Mouse (Mus musculus) forebrain, embryonic 15.5 days (tissue): ENCODE data around the gene Fgfr2. TPM values are rescaled to one million over a fixed set of nuclear protein-coding genes. Genes with fewer than 3 reads are reported as not detected.
A peak's percentile ranks its signal among the peaks of the same experiment; 100 is the strongest.
"Not testable (repeated sequence)": the region's sequence is repeated elsewhere in the genome, so short reads cannot be mapped to it uniquely, and the experiment has no call there.

Experiments used
- ATAC-seq: fragments of 200-750 bp; cut with Nextera tagmentation; replicated peaks from 2 replicates; pipeline ENCODE4 v1.8.0; 2017; ENCODE audit warnings: mild to moderate bottlenecking, moderate TSS enrichment, moderate library complexity
- H3K27ac ChIP-seq: fragments of 300-500 bp; sonication (generic); replicated peaks from 2 replicates; pipeline ENCODE4 v1.5.1; 2015; ENCODE audit warnings: mild to moderate bottlenecking, inconsistent platforms
- H3K27me3 ChIP-seq: fragments of 300-500 bp; sonication (generic); 2 replicates; pipeline ENCODE4 v1.6.1; 2015; ENCODE audit warnings: inconsistent platforms
- H3K36me3 ChIP-seq: fragments of 300-500 bp; sonication (generic); 2 replicates; pipeline ENCODE4 v1.6.1; 2015; ENCODE audit warnings: mild to moderate bottlenecking, inconsistent platforms
- H3K4me1 ChIP-seq: fragments of 300-500 bp; sonication (generic); 2 replicates; pipeline ENCODE4 v1.6.1; 2015; ENCODE audit warnings: inconsistent platforms
- H3K4me2 ChIP-seq: fragments of 300-500 bp; sonication (generic); replicated peaks from 2 replicates; pipeline ENCODE4 v1.6.1; 2015; ENCODE audit warnings: mild to moderate bottlenecking, inconsistent platforms
- H3K4me3 ChIP-seq: fragments of 300-500 bp; sonication (generic); 2 replicates; pipeline ENCODE4 v1.5.1; 2015; ENCODE audit warnings: mild to moderate bottlenecking, inconsistent platforms
- H3K9ac ChIP-seq: fragments of 300-500 bp; sonication (generic); replicated peaks from 2 replicates; pipeline ENCODE4 v1.6.1; 2015; ENCODE audit warnings: mild to moderate bottlenecking, inconsistent platforms
- H3K9me3 ChIP-seq: fragments of 300-500 bp; sonication (generic); 2 replicates; pipeline ENCODE4 v1.6.1; 2016; ENCODE audit warnings: inconsistent platforms
- WGBS: fragments of 180-500 bp; shearing (Covaris S2); methylation state at CpG from one replicate; pipeline ENCODE4 v1.1.7; 2015; ENCODE audit warnings: mixed read lengths; 5-methylcytosine and 5-hydroxymethylcytosine counted together
- polyA plus RNA-seq: library from polyadenylated mRNA; unstranded; fragments of >200 nt; fragmentation: Nextera tagmentation; extraction: Ambion mirVana; gene quantifications from 2 replicates; pipeline ENCODE4 v1.2.1, GENCODE M21; 2015

Gene Fgfr2
- polyA plus RNA-seq, 1 experiment from 2014 or later: 48.1 TPM

- H3K9ac ChIP-seq: peak overlapping the region; percentile 55
- 1% methylated on average over 27 of the region's 27 CpGs for WGBS
- peaks cover 10% of the 10 kb centered on the region for H3K4me1 ChIP-seq
- H3K9me3 ChIP-seq: no peaks in the 10 kb centered on the region
- peak overlapping the region; percentile 51 for H3K4me3 ChIP-seq
- H3K27me3 ChIP-seq: no peaks in the 10 kb centered on the region
- peak overlapping the region; percentile 92 for H3K4me2 ChIP-seq
- peak overlapping the region; percentile 46 for H3K27ac ChIP-seq
- no peaks in the 10 kb centered on the region for H3K36me3 ChIP-seq
- ATAC-seq: peak; percentile 97
Observed at GRCm38 (mm10) chr7:132551351-132552126, 571.6 kb downstream of the Fgfr2 start.

- no peak overlapping the region for H3K27ac ChIP-seq
- no peak overlapping the region for H3K4me3 ChIP-seq
- peaks cover 6% of the 10 kb centered on the region for H3K4me1 ChIP-seq
- no peak overlapping the region for H3K4me2 ChIP-seq
- no peak for ATAC-seq
- H3K36me3 ChIP-seq: no peaks in the 10 kb centered on the region
- 68% methylated on average over 3 of the region's 3 CpGs for WGBS
- H3K9me3 ChIP-seq: no peaks in the 10 kb centered on the region
- H3K27me3 ChIP-seq: no peaks in the 10 kb centered on the region
- H3K9ac ChIP-seq: no peak overlapping the region
Observed at GRCm38 (mm10) chr7:132547126-132547525, 576.0 kb downstream of the Fgfr2 start.

DNA sequence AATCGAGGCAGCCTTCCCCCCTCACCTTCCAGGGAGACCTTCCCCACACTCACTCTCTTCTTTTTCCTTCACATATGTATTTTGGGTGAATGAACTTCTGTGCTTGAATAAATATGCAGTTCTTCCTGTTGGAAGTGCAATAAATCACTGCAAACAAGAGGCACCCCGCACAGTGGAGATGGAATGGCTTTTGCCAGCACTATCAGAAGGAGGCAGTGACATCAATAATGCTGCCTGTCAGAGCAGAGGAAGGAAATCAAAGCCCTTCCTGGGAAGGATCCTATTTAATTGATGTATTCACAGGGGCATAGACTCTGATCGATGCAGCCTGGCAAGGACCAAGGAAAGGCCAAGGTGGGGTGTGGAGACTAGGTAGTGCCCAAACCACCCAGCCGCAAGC is 580.7 kb downstream of the Fgfr2 start:
- H3K27ac ChIP-seq: peak overlapping the region; percentile 40
- no peak for ATAC-seq
- H3K4me2 ChIP-seq: no peak overlapping the region
- no peaks in the 10 kb centered on the region for H3K9me3 ChIP-seq
- 0 out of 2 replicates have a peak, but pooled peaks cover 3% of the 10 kb centered on the region for H3K4me1 ChIP-seq
- no peaks in the 10 kb centered on the region for H3K36me3 ChIP-seq
- H3K4me3 ChIP-seq: no peak overlapping the region
- no peaks in the 10 kb centered on the region for H3K27me3 ChIP-seq
- H3K9ac ChIP-seq: no peak overlapping the region
- WGBS: 72% methylated on average over 4 of the region's 4 CpGs

- H3K27ac ChIP-seq: no peak overlapping the region
- no peak overlapping the region for H3K4me2 ChIP-seq
- H3K9ac ChIP-seq: no peak overlapping the region
- no peaks in the 10 kb centered on the region for H3K36me3 ChIP-seq
- ATAC-seq: no peak
- no peaks in the 10 kb centered on the region for H3K9me3 ChIP-seq
- 0 out of 2 replicates have a peak, but pooled peaks cover 3% of the 10 kb centered on the region for H3K4me1 ChIP-seq
- WGBS: 74% methylated on average over 3 of the region's 3 CpGs
- no peak overlapping the region for H3K4me3 ChIP-seq
- no peaks in the 10 kb centered on the region for H3K27me3 ChIP-seq
Observed at GRCm38 (mm10) chr7:132541566-132541965, 581.6 kb downstream of the Fgfr2 start.

DNA sequence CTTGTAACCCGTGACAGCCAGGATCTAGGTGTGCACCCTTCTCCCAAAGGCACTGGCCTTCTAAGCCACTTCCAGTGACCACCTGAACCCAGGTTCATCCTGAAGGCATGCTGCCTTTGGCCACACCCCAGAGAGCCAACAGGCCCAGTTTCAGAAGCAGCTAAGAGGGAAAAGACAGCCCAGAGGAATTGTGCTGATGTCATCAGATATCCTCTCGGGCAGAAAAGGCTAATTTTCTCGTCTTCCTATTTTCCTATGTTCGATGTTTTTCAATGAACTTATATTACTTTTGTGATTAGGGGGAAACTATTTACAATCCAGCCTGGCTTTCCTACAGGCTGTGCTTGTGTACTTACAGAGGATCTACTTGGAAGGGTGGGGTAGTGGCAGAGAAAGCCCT is 582.6 kb downstream of the Fgfr2 start:
- no peaks in the 10 kb centered on the region for H3K36me3 ChIP-seq
- H3K4me3 ChIP-seq: no peak overlapping the region
- no peak overlapping the region for H3K9ac ChIP-seq
- no peaks in the 10 kb centered on the region for H3K9me3 ChIP-seq
- no peak overlapping the region for H3K27ac ChIP-seq
- H3K27me3 ChIP-seq: no peaks in the 10 kb centered on the region
- H3K4me1 ChIP-seq: 0 out of 2 replicates have a peak, but pooled peaks cover 3% of the 10 kb centered on the region
- 82% methylated on average over 4 of the region's 4 CpGs for WGBS
- no peak for ATAC-seq
- H3K4me2 ChIP-seq: no peak overlapping the region

GRCm38 (mm10) chr7:132529206-132529605 is 593.9 kb downstream of the Fgfr2 start:
- no peak overlapping the region for H3K27ac ChIP-seq
- no peaks in the 10 kb centered on the region for H3K4me1 ChIP-seq
- H3K4me3 ChIP-seq: no peak overlapping the region
- H3K27me3 ChIP-seq: no peaks in the 10 kb centered on the region
- ATAC-seq: no peak
- no peak overlapping the region for H3K9ac ChIP-seq
- H3K4me2 ChIP-seq: no peak overlapping the region
- no peaks in the 10 kb centered on the region for H3K36me3 ChIP-seq
- 68% methylated on average over 3 of the region's 3 CpGs for WGBS
- H3K9me3 ChIP-seq: no peaks in the 10 kb centered on the region

- Histone ChIP-seq H3K4me3 (no peak overlapping the region), H3K4me2 (no peak overlapping the region), H3K9me3 (no peaks in the 10 kb centered on the region), H3K36me3 (no peaks in the 10 kb centered on the region), H3K27ac (no peak overlapping the region), H3K4me1 (no peaks in the 10 kb centered on the region), H3K9ac (no peak overlapping the region), H3K27me3 (no peaks in the 10 kb centered on the region)
- ATAC-seq: no peak
- 87% methylated on average over 7 of the region's 7 CpGs for WGBS
Observed at GRCm38 (mm10) chr7:132513419-132513982, 609.6 kb downstream of the Fgfr2 start.

- Histone ChIP-seq H3K27ac (no peak overlapping the region), H3K4me2 (no peak overlapping the region), H3K4me1 (no peaks in the 10 kb centered on the region), H3K27me3 (no peaks in the 10 kb centered on the region), H3K9ac (no peak overlapping the region), H3K36me3 (no peaks in the 10 kb centered on the region), H3K9me3 (no peaks in the 10 kb centered on the region), H3K4me3 (no peak overlapping the region)
- ATAC-seq: no peak
- 73% methylated on average over 2 of the region's 2 CpGs for WGBS
Observed at GRCm38 (mm10) chr7:132509110-132509509, 614.0 kb downstream of the Fgfr2 start.

DNA sequence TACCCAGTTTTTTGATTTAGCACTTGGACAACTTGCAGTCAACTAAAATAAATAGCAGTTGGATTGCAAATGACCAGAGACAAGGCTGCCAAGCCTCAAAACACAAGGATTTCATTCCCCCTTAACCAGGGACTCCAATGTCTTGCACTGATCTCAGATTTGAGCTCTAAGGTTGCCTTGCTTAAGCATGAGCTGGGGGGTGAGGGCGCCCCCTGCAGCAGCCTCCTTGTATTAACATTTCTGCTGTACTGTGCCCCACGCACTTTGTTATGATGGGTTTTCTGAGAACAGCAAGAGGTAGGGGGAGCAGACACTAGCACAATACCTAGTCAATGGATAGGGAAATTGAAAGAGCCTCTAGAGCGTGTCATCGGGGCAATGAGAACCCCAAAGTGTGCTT is 615.8 kb downstream of the Fgfr2 start:
- Histone ChIP-seq H3K36me3 (no peaks in the 10 kb centered on the region), H3K27me3 (no peaks in the 10 kb centered on the region), H3K4me1 (no peaks in the 10 kb centered on the region), H3K4me3 (no peak overlapping the region), H3K4me2 (no peak overlapping the region), H3K9ac (no peak overlapping the region), H3K27ac (no peak overlapping the region), H3K9me3 (no peaks in the 10 kb centered on the region)
- ATAC-seq: no peak
- 56% methylated on average over 4 of the region's 4 CpGs for WGBS

- Histone ChIP-seq H3K9me3 (no peaks in the 10 kb centered on the region), H3K27ac (no peak overlapping the region), H3K36me3 (no peaks in the 10 kb centered on the region), H3K27me3 (no peaks in the 10 kb centered on the region), H3K9ac (no peak overlapping the region), H3K4me2 (no peak overlapping the region), H3K4me1 (no peaks in the 10 kb centered on the region), H3K4me3 (no peak overlapping the region)
- ATAC-seq: no peak
- WGBS: 71% methylated on average over 5 of the region's 5 CpGs
Observed at GRCm38 (mm10) chr7:132506226-132506625, 616.9 kb downstream of the Fgfr2 start.

- H3K27ac ChIP-seq, ATAC-seq, H3K4me1 ChIP-seq, H3K36me3 ChIP-seq, H3K9me3 ChIP-seq, H3K27me3 ChIP-seq, H3K4me3 ChIP-seq, H3K9ac ChIP-seq, H3K4me2 ChIP-seq: not testable (repeated sequence)
Observed at GRCm38 (mm10) chr7:132502445-132502844, 620.7 kb downstream of the Fgfr2 start.

DNA sequence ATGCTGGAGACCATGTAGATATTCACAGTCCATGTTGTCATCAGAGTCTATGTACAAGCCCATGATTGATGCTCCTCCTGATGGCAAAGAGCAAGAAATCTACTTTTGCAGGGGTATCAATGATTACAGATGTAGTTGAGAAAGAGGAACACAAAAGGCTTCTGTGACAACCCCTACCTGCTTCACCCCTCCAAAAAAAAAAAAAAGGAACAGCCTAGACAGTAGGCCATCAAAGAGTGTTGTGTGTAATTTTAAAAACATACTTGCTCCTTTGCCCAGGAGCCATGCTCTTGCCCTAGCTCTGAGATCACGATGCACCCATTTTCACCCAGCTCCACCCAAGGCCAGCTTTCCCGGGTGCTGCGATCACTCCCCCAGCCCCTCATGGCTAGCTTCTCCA is 626.0 kb downstream of the Fgfr2 start:
- Histone ChIP-seq H3K9me3 (no peaks in the 10 kb centered on the region), H3K9ac (no peak overlapping the region), H3K36me3 (no peaks in the 10 kb centered on the region), H3K4me3 (no peak overlapping the region), H3K27me3 (no peaks in the 10 kb centered on the region), H3K27ac (no peak overlapping the region), H3K4me2 (no peak overlapping the region), H3K4me1 (no peaks in the 10 kb centered on the region)
- no peak for ATAC-seq
- WGBS: 96% methylated on average over 3 of the region's 3 CpGs

- Histone ChIP-seq H3K9me3 (no peaks in the 10 kb centered on the region), H3K36me3 (no peaks in the 10 kb centered on the region), H3K4me3 (no peak overlapping the region), H3K4me1 (no peaks in the 10 kb centered on the region), H3K4me2 (no peak overlapping the region), H3K9ac (no peak overlapping the region), H3K27me3 (no peaks in the 10 kb centered on the region), H3K27ac (no peak overlapping the region)
- ATAC-seq: no peak
- WGBS: 83% methylated on average over 4 of the region's 4 CpGs
Observed at GRCm38 (mm10) chr7:132494263-132494662, 628.9 kb downstream of the Fgfr2 start.
